Mouse (Mus musculus) retina, embryonic 14.5 days (tissue): ENCODE results near the gene Rnf13.
"Not testable (repeated sequence)": the region's sequence is repeated elsewhere in the genome, so short reads cannot be mapped to it uniquely, and the experiment has no call there.

ENCODE experiments used
- DNase-seq: peaks from one replicate; pipeline ENCODE4 v3.0.0-alpha.2; 2015; ENCODE audit warnings: low spot score

Rnf13 gene

DNA sequence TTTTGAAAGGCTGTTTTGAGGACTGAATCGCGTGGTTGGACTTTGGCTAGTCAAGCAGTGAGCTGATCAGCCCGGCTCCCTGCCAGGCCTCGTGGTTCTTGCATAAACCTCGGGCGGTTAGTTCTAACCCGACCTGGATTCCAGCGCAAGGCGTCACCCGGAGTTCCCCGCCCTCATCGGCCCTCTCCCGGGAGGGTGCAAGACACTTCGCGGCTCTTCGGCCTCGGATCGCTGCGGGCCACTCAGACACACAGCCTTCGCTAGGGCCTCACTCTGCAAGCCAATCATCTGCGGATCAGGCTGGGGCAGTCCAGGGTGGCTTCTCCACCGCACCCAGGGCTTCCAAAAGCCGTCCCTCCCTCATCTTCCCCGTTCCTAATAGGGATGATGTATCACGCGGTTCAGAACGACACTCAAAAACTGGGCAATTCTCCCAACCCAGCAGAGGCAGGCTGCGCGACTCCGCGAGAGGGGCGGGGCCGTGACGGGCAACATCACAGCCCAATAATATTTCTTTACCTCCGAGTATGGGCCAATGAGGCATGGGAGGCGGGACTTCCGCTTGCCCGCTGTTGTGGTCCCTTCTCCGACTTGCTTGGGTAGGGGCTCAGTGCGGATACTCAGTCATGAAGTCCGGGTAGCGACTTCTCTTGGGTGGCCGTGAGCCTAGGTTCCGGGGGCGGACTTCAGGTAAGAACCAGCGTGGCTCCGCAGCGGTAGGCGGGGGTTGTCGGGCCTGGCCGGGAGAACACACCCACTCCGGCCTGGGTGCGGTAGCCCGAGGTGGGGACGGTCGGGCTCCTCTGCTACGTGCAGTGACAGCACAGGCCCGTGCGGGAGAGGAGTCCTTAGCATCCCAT lies at the start of gene Rnf13:
Gene Rnf13 (plus strand): TSS at position 552 of the 860 bp plus-strand sequence.
- DNase-seq: peak; percentile 96

DNA sequence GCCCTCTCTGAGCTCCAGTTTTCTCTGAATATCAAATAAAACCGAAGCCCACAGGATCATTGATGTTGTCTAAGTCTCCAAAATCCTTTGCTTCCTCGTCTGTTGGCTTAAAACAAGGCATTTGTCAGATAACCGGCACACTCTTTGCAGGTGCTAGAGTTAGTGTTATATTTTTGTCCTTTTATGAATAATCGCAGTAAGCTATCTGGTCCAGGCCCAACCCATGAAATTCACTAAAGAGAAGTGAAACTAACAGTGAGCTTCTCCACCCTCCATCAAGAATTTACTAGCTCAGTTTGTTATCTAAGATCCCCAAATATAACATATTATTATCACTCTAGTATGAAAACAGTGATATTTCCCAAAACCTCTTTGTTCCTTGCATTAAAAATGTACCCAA lies 44.1 kb upstream of the Rnf13 start:
- no peak for DNase-seq

- DNase-seq: no peak
Measured at GRCm38 (mm10) chr3:57692719-57693118, 43.1 kb upstream of the Rnf13 start, which contains the start of gene Ankub1. Gene Ankub1 (minus strand): TSS chr3:57692799.

DNA sequence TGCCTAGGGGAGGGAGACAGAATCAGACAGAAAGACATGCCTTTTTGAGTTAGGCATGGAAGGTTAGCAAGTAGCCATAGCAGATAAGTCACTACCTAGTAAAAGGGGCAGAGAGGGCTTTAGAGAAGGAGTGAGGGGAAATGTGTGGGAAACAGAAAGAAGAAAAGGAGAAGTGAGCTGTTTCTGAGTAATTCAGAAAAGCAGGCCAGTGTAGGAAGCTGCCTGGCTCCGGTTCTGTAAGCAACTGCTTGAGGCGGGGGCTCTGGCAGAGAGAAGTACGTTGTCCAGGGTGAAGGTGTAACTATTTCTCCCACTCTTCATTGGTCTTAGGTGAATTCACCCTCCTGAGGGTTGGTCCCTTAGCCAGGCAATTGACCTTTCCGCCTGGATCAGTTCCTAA lies 39.6 kb upstream of the Rnf13 start:
- no peak for DNase-seq

DNA sequence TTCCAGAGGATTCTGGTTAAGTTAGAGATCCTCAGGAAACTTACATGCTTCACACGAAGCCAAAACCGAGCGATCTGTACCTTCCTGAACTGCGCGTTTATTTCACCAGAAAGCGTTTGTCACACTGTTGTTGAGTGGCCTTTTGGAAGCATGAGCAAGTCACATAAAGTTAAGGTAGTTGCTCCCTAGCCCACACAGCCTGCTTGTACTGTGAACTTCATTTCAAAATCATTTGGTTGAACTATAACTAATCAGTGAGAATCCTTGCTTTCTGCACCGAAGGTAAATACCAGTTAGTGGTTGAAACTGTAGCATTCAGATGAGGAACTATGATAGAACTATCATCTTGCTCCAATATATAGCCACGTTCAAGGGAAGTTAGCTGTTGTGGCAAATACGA lies 39.1 kb upstream of the Rnf13 start:
- no peak for DNase-seq

DNA sequence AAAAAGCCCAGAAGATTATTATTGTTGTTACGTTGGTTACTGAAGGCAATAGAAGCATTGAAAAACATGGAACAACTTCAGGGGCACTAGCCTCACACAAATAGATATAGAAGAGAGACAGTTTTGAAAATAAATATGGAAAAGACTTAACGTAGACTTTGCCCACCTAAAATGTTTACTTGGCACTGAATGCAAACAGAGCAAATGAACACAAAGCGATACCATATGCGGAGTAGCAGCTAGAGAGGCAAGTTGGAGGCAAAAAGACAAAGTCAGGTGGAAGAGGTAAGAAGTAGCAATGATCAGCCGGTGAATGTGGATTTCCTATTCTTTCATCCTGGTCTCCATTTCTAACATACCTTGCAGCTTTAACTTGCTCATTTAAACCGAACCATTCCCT lies 21.7 kb upstream of the Rnf13 start:
- no peak for DNase-seq

DNA sequence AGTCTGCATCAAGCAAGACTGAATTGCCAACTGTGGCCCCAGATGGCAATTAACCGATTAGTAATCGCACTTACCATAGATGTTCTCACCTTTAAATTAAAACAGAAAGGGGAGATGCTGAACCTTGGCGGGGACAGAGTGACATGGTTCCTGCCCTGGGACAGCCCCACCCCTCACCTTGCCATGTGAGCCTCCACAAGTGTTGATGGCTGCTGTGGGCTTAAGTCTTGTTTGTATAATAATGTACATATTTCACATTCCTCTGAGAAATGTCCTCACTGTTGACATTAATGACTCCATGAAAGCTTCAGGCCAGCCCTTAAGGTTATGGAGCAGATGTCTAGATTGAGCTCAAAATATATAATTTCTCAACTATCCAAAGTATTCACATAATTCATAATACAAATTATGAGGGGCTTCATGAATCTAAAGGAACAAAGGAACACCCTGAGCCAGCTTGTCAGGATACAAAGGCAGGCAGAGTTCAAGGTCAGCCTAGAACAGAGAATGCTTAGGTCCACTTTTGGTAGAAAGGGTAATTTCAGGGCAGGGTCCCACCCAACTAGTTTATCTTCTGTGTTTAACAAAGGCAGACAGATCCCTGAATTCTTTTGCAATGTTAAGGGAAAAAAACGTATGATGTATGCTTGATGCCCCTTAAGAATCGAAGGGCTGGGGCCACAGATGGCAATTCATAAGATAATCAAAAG lies 3.5 kb upstream of the Rnf13 start:
- DNase-seq: no peak

GRCm38 (mm10) chr3:57736419-57737095 lies 695 bp downstream of the Rnf13 start:
- DNase-seq: peak; percentile 37

GRCm38 (mm10) chr3:57739830-57740229 lies 4.0 kb downstream of the Rnf13 start:
- no peak for DNase-seq

DNA sequence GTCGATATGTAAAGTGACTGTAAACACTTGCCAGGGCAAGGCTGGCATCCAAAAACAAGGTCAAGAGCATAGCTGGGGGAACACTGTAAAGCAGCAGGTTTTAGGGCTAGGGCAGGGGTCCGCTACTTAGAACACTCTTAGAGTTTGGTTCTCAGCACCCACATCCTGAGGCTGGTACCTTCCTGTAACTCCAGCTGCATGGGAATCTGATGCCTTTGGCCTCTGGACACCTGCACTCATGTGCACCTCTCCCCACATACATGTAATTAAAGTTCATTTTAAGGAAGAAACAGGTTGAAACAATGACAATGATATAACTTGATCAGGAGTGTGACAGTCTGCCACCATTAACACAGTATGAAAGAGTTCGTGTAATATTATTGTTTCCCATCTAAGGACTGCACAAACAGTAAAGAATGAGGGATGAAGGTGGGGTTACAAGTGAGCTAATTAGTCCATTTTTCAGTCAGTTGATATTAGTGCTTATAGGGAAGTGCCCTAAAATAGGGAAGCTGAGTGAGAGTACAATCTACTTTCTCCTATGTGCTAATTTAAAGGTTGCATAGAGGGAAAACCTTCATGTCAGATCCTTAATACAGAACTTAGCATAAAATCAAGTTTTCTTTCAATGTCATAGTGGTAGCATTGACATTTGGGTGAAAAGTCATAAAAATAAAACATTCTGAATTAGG lies 12.9 kb downstream of the Rnf13 start:
- DNase-seq: no peak

DNA sequence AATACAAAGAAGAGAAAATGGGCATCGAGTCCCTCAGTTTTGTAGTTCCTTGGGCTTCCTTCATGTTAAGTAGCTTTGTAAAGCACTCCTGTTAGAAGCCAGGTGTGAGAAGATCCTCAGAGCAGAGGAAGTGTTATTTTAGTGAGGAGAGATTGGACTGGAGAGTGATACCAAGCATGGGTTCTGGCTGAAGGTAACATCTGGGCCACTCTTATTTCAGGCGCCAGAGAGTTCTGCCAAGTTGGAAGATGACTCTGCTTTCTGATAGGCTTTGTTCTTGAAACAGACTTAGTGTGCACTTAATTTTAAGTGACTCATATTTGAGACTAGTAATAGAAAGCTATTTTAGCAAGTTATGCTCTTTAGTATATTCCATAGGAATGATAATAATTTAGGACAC lies 41.1 kb downstream of the Rnf13 start:
- DNase-seq: no peak

GRCm38 (mm10) chr3:57788472-57788871 lies 52.6 kb downstream of the Rnf13 start:
- DNase-seq: no peak

DNA sequence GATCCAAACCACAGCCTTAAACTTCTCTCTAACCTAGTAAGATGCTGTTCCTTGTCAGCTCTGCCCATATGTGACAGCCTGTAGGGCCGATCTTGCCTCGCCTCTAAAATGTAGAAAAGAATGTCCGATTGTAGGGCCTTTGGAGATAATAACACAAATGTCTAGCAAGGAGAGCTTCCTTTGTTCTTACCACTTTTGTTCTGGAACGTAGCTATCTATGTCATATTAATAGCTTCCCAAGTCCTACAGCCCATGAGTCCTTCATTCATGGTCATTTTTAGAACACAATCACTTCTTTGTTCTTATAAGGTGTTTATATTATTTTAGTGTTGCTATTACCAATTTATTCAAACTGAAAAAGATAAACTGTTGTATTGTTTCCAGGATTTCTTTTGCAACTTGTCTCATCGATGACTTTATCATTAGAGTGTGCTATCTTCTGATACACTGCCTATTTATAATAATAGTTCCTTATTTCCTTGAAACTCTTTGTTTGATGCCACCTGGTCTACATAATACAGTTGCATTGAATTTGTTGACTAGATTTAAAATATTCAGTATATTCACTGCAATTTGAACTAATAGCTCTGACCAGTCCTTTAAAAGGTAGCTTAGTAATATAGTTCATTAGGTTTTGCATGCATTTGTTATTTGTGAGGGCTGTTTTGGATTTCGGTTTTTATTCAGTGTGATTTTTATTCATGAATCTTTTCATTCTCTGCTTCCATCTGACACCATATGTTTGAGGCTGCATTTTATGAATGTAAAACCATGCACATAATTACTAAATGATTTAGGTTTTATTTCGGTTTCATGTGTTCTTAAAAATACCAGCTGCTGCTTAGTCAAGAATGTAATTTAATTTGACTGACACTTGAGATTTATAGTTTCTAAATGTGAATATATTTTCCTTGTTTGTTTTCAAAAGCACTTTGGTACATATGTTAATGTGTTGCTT lies 53.4 kb downstream of the Rnf13 start:
- no peak for DNase-seq

DNA sequence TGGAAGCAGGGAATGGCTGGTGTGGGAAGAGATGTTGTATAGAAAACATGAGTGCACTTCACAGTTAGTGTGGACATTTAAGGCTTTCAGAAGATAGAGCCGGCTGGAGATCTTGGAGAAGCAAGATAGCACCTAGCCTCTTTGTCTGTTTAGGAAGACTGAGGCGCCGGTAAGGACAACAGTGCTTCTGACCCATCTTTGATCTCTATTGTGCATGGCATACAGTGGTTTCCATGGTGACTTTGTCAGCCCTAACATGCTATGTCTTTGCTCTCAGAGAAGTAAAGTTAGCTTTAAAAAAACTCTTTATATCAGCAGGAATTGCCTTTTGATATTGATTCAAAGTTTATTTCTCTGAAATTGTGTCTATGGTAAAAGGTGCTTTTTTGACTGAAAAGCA lies 55.2 kb downstream of the Rnf13 start:
- DNase-seq: no peak

DNA sequence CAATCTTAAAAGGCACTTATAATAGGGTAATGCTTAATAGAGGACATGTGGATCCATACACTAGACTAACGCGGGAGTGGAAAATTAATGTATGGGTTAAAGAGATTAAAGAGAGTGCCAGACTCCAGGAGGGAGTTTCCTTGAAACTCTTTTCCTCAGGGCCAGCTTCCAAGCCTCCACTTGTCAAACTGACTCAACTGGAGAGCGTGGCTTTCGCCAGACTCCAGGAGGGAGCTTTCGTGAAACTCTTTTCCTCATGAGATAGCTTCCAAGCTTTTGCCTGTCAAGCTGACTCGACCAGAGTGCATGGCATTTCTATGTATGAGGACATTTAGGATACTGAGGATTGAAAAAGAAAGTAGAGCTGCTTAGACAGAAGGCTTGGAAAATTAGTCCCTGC lies 59.2 kb downstream of the Rnf13 start:
- DNase-seq: not testable (repeated sequence)

DNA sequence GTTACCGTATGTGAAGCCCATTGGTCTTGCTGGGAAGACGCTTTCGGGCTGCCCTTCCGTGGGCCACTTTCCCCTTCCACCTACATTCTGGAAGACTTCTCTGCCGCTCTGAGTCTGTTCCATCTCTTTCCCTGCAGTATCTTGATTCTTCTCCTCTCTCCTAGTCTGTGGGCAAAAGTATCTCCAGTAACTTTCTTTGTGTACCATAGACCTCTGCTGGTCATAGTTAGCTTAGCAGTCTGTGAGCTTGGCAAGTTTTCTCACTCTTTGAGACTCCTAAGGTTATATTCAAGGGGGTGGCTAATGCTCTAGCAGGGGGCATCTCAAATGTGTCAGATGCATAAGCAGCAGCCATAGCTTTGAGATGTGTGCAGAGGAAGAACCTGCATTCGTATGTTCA lies 79.6 kb downstream of the Rnf13 start:
- DNase-seq: peak; percentile 24

- DNase-seq: no peak
Measured at GRCm38 (mm10) chr3:57825866-57826265, 90.0 kb downstream of the Rnf13 start.

DNA sequence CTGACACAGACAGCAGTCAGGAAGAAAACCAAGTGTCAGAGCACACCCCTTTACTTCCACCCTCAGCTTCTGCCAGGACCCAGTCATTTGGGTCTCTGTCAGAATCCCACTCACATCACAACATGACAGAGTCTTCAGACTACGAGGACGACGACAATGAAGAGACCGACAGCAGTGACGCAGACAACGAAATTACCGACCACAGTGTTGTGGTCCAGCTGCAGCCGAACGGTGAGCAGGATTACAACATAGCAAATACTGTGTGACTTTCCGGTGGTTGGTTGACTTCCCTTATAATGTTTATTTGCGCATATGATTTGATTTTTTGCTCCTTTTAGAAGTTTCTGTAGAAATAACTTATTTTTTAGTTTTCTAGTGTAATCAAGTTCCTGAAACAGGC lies 97.7 kb downstream of the Rnf13 start:
- no peak for DNase-seq

GRCm38 (mm10) chr3:57836911-57837310 lies 101.0 kb downstream of the Rnf13 start:
- DNase-seq: no peak

DNA sequence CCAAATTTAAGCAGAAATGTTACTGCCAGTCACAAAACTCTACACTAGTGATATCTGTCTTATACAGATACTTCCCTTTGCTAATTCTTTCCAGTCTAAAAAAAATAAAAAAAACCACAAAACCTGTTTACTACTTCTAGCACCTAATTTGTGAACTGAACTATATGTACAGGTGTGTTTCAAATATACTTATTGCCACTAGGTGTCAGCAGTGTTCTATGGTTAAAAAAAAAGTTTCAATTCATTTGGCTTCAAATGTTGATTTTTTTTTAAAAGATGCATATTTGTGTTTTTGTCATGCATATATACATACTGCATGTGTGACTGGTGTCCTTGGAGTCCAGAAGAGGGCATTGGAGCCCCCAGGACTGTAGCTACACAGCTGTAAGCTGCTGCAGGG lies 107.9 kb downstream of the Rnf13 start:
- peak; percentile 73 for DNase-seq
